Mouse (Mus musculus): ENCODE measurements around the gene Irgc1.
A peak's percentile ranks its signal among the peaks of the same experiment; 100 is the strongest.
"Not testable (repeated sequence)": the region's sequence is repeated elsewhere in the genome, so short reads cannot be mapped to it uniquely, and the experiment has no call there.

The Irgc1 gene

GRCm38 (mm10) chr7:24451855-24452311, at the start of gene Irgc1:
Irgc1 (minus strand) TSS chr7:24452297.
- no peak for DNase-seq (ENCODE audit: low spot score)

DNA sequence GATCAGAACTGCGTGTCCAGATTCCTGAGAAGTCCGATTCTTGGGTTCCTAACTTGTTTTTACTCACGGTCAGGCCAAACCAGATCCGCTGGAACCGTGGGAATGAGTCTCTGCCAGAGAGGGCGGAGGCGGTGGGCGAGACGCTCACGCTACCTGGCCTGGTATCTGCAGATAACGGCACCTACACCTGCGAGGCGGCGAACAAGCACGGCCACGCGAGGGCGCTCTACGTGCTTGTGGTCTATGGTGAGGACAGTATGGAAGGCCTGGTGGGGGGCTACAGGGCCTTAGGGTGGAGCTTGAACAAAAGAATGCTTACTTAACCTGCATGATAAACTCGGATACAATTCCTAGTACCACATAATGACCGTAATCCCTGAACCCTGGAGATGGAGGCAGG, 49.4 kb upstream of the Irgc1 start:
- no peak for DNase-seq (ENCODE audit: low spot score)

- no peak for DNase-seq (ENCODE audit: low spot score)
Measured at GRCm38 (mm10) chr7:24500929-24501328, 48.8 kb upstream of the Irgc1 start.

- no peak for DNase-seq (ENCODE audit: low spot score)
Measured at GRCm38 (mm10) chr7:24499856-24500577, 47.9 kb upstream of the Irgc1 start.

GRCm38 (mm10) chr7:24488303-24488702, 36.2 kb upstream of the Irgc1 start:
- DNase-seq (ENCODE audit: low spot score) = no peak

- no peak for DNase-seq (ENCODE audit: low spot score)
Measured at GRCm38 (mm10) chr7:24487403-24487802, 35.3 kb upstream of the Irgc1 start.

DNA sequence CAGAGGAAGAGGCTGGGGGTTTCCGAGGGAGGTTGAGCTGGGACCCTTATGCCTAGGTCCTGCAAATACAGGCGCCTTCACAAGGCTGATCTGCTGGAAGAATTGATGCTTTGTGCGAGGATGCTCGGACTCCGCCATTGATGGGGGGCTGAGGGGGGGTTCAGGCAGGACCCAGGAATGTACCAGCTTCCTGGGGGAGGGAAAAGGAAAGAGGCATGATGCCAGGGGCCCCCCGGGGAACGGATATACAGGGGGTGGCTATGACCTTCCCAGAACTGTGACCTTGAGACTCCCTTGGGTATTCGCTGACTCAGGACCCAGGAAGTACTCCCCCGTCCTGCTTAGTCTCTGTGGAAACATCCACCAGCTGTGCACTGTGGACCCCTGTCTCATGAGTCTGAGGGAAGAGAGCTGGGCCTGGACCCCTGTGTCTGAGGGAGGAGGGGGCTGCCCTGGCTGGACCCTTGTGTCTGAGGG, 34.6 kb upstream of the Irgc1 start:
- no peak for DNase-seq (ENCODE audit: low spot score)

- no peak for DNase-seq (ENCODE audit: low spot score)
Measured at GRCm38 (mm10) chr7:24485481-24485880, 33.4 kb upstream of the Irgc1 start.

GRCm38 (mm10) chr7:24483291-24483690, 31.2 kb upstream of the Irgc1 start:
- not testable (repeated sequence) for DNase-seq (ENCODE audit: low spot score)

- DNase-seq (ENCODE audit: low spot score) = no peak
Measured at GRCm38 (mm10) chr7:24482208-24483020, 30.3 kb upstream of the Irgc1 start.

DNA sequence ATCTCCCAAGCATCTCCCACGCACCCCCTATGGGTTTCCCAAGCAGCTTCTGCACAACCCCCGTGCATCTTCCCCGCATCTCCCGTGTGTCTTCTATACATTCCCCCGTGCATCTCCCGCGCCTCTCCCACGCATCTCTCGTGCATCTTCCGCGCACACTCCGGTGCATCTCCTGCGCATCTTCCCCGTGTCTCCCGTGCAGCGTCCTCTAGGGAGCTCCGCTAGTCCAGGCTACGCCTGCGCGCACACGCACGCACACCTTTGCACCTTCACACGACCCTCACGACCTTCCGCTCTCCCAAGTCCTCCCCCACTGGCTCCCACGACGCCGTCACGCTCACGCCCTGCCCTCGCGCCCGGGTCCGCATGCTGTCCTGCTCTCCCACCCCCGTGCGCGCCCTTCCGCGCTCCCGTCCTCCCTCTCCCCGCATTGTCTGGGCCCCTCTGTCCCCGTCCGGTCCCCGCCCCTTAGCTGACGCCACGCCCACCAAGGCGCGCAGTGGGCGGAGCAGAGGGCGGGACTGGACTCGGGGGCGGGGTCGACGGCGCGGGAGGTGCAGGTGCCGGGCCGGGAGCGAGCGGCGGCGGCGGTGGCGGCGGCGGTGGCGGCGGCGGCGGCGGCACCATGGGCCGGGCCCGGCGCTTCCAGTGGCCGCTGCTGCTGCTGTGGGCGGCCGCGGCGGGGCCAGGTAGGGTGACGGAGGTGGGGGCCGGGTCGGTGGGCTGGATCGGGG, 29.5 kb upstream of the Irgc1 start, which contains the start of gene Cadm4:
Cadm4 (plus strand) TSS at position 550 of the 734 bp plus-strand sequence.
- peak; percentile 82 for DNase-seq (ENCODE audit: low spot score)

- no peak for DNase-seq (ENCODE audit: low spot score)
Measured at GRCm38 (mm10) chr7:24480986-24481473, 28.9 kb upstream of the Irgc1 start.

GRCm38 (mm10) chr7:24480121-24480941, 28.2 kb upstream of the Irgc1 start:
- no peak for DNase-seq (ENCODE audit: low spot score)

- no peak for DNase-seq (ENCODE audit: low spot score)
Measured at GRCm38 (mm10) chr7:24479685-24480084, 27.6 kb upstream of the Irgc1 start.

GRCm38 (mm10) chr7:24478911-24479310, 26.8 kb upstream of the Irgc1 start:
- no peak for DNase-seq (ENCODE audit: low spot score)

GRCm38 (mm10) chr7:24476856-24477255, 24.8 kb upstream of the Irgc1 start:
- DNase-seq (ENCODE audit: low spot score) = no peak

- DNase-seq (ENCODE audit: low spot score) = no peak
Measured at GRCm38 (mm10) chr7:24476338-24476737, 24.2 kb upstream of the Irgc1 start.

DNA sequence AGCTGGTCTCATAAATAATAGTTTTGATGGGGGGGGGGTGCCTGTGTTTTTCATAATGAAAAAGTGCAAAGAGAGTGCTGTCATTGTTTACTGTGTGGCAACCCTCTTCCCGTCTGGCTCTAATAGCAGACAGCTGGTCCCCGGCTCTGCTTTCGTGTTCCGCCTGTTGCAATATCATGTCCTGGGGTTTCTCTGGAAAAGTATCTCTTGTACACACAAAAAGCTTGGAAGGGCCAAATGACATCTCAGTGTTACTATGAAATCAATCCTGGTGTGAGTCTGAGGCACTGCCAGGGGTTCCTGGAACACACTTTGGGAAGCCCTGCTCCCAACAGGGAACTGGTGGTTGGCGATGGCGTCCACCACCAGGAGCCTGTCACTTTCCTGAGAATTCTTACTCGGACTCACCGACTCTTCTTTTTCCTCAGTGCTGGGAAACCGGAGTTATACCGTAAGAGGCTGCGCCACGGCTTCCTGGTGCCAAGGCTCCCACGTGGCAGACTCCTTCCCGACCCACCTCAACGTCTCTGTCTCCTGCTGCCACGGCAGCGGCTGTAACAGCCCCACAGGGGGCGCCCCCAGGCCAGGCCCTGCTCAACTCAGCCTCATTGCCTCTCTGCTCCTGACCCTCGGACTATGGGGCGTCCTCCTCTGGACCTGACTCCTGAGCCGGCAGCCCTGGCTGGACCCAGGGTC, 22.9 kb upstream of the Irgc1 start:
- no peak for DNase-seq (ENCODE audit: low spot score)

DNA sequence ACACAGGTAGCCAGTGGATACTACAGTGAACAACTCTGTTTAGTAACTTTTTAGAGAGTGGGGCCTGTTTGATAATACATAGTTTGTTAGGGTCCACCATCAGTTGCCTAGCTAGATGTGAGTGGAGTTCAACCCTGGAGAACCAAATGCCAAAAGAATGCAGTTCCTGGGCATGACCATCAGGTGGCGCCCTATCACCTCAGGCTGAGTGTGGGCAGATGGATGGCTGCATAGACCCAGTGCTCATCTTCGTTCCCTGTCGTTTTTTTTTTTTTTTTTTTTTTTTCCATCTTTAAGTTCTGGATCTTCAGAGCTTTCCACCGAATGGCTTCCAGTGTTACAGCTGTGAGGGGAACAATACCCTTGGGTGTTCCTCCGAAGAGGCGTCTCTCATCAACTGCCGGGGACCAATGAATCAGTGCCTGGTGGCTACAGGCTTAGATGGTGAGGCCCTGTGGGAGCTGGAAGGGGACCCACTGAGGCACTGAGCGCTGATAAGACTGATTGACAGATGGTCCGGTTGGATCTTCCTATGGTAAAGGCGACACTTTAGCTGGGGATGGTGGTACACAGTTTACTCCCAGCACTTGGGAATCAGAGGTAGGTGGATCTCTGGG, 21.9 kb upstream of the Irgc1 start:
- DNase-seq (ENCODE audit: low spot score) = peak; percentile 58

DNA sequence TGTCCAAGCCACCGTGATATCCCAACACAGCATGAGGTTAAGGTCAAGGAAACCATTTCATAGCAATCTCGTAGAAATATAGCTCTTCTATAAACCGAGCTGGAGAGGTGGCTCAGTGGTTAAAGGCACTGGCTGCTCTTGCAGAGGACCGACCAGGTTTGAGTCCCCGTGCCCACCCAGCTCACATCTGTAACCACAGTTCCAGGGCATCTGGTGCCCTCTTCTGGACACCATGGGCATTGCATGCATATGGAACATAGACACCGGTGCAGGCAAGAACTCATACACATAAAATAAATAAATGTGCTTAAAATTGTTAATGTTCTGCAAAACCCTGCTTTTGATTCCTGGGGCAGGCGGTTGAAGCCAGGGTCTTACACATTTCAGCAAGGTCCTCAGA, 20.8 kb upstream of the Irgc1 start:
- DNase-seq (ENCODE audit: low spot score) = no peak
